Mouse (Mus musculus): ENCODE measurements at regions not wholly inside any gene's neighbourhood (a gene's known extent, or its start where the extent isn't known, plus 50 kb on each side); places are given as distances from the start of the nearest gene placed in this dataset.

GRCm38 (mm10) chr13:107540784-107541634 lies 503.2 kb upstream of the Smim15 start:
- TF ChIP-seq ZNF384 (IDR thresholded peaks at IDR 0.05; ENCODE audit: low read depth, low read length) (no peak), ZC3H11A (IDR thresholded peaks at IDR 0.05; ENCODE audit: borderline replicate concordance, low read depth, low read length) (no peak), CHD2 (IDR thresholded peaks at IDR 0.05; ENCODE audit: low read depth, low read length) (no peak), HCFC1 (IDR thresholded peaks at IDR 0.05; ENCODE audit: borderline replicate concordance, insufficient read depth, low read length) (no peak), MAFK (IDR thresholded peaks at IDR 0.05; ENCODE audit: insufficient read depth, low read depth, low read length) (no peak)
- Histone ChIP-seq H3K4me1 (ENCODE audit: control insufficient read depth in 2 of 2, insufficient read depth in 2 of 2, low read length in 2 of 2, poor library complexity in 1 of 2) (no peaks in the 10 kb centered on the region), H3K4me3 (ENCODE audit: insufficient read depth in 1 of 2, low read depth in 1 of 2, low read length in 2 of 2, poor library complexity in 1 of 2, severe bottlenecking in 1 of 2) (no peak overlapping the region), H3K9me3 (ENCODE audit: control insufficient read depth, insufficient read depth, low read depth, low read length) (no peaks in the 10 kb centered on the region), H3K27ac (ENCODE audit: insufficient read depth, low read depth, low read length, poor library complexity, severe bottlenecking) (no peak overlapping the region), H3K36me3 (ENCODE audit: control insufficient read depth, insufficient read depth, low read length, poor library complexity, severe bottlenecking) (no peaks in the 10 kb centered on the region), H3K9ac (ENCODE audit: insufficient read depth, low read depth, low read length, poor library complexity, severe bottlenecking) (no peak overlapping the region)
- in situ Hi-C loops (cut with MboI; ENCODE audit: low sequenced_read_pairs in 2 of 2, unreplicated experiment in 2 of 2), result no loop called here
- DNase-seq (ENCODE audit: low read depth, low spot score), result no peak

- H3K27ac ChIP-seq (ENCODE audit: insufficient read depth, low read depth, low read length, poor library complexity, severe bottlenecking), result no peak overlapping the region
- in situ Hi-C loops (cut with MboI; ENCODE audit: low sequenced_read_pairs in 2 of 2, unreplicated experiment in 2 of 2), result no loop called here
- TF ChIP-seq CHD2 (IDR thresholded peaks at IDR 0.05; ENCODE audit: low read depth, low read length) (no peak), HCFC1 (IDR thresholded peaks at IDR 0.05; ENCODE audit: borderline replicate concordance, insufficient read depth, low read length) (no peak), ZNF384 (IDR thresholded peaks at IDR 0.05; ENCODE audit: low read depth, low read length) (no peak), ZC3H11A (IDR thresholded peaks at IDR 0.05; ENCODE audit: borderline replicate concordance, low read depth, low read length) (no peak), MAFK (IDR thresholded peaks at IDR 0.05; ENCODE audit: insufficient read depth, low read depth, low read length) (no peak)
- H3K9me3 ChIP-seq (ENCODE audit: control insufficient read depth, insufficient read depth, low read depth, low read length), result no peaks in the 10 kb centered on the region
- H3K36me3 ChIP-seq (ENCODE audit: control insufficient read depth, insufficient read depth, low read length, poor library complexity, severe bottlenecking), result no peaks in the 10 kb centered on the region
- no peak overlapping the region for H3K4me3 ChIP-seq (ENCODE audit: insufficient read depth in 1 of 2, low read depth in 1 of 2, low read length in 2 of 2, poor library complexity in 1 of 2, severe bottlenecking in 1 of 2)
- DNase-seq (ENCODE audit: low read depth, low spot score), result no peak
- H3K9ac ChIP-seq (ENCODE audit: insufficient read depth, low read depth, low read length, poor library complexity, severe bottlenecking), result no peak overlapping the region
- no peaks in the 10 kb centered on the region for H3K4me1 ChIP-seq (ENCODE audit: control insufficient read depth in 2 of 2, insufficient read depth in 2 of 2, low read length in 2 of 2, poor library complexity in 1 of 2)
These were observed 503.9 kb upstream of the Smim15 start for GRCm38 (mm10) chr13:107540305-107540704.

GRCm38 (mm10) chr13:107539867-107540266 lies 504.4 kb upstream of the Smim15 start:
- no peak overlapping the region for H3K4me3 ChIP-seq (ENCODE audit: insufficient read depth in 1 of 2, low read depth in 1 of 2, low read length in 2 of 2, poor library complexity in 1 of 2, severe bottlenecking in 1 of 2)
- H3K4me1 ChIP-seq (ENCODE audit: control insufficient read depth in 2 of 2, insufficient read depth in 2 of 2, low read length in 2 of 2, poor library complexity in 1 of 2), result no peaks in the 10 kb centered on the region
- no peak for DNase-seq (ENCODE audit: low read depth, low spot score)
- no peaks in the 10 kb centered on the region for H3K36me3 ChIP-seq (ENCODE audit: control insufficient read depth, insufficient read depth, low read length, poor library complexity, severe bottlenecking)
- no peaks in the 10 kb centered on the region for H3K9me3 ChIP-seq (ENCODE audit: control insufficient read depth, insufficient read depth, low read depth, low read length)
- in situ Hi-C loops (cut with MboI; ENCODE audit: low sequenced_read_pairs in 2 of 2, unreplicated experiment in 2 of 2), result no loop called here
- no peak overlapping the region for H3K9ac ChIP-seq (ENCODE audit: insufficient read depth, low read depth, low read length, poor library complexity, severe bottlenecking)
- no peak overlapping the region for H3K27ac ChIP-seq (ENCODE audit: insufficient read depth, low read depth, low read length, poor library complexity, severe bottlenecking)
- TF ChIP-seq MAFK (IDR thresholded peaks at IDR 0.05; ENCODE audit: insufficient read depth, low read depth, low read length), result no peak
- TF ChIP-seq ZNF384 (IDR thresholded peaks at IDR 0.05; ENCODE audit: low read depth, low read length), result no peak
- no peak for TF ChIP-seq CHD2 (IDR thresholded peaks at IDR 0.05; ENCODE audit: low read depth, low read length)
- no peak for TF ChIP-seq ZC3H11A (IDR thresholded peaks at IDR 0.05; ENCODE audit: borderline replicate concordance, low read depth, low read length)
- TF ChIP-seq HCFC1 (IDR thresholded peaks at IDR 0.05; ENCODE audit: borderline replicate concordance, insufficient read depth, low read length), result no peak

GRCm38 (mm10) chr13:107539326-107539725 lies 504.9 kb upstream of the Smim15 start:
- TF ChIP-seq HCFC1 (IDR thresholded peaks at IDR 0.05; ENCODE audit: borderline replicate concordance, insufficient read depth, low read length) (no peak), ZNF384 (IDR thresholded peaks at IDR 0.05; ENCODE audit: low read depth, low read length) (no peak), ZC3H11A (IDR thresholded peaks at IDR 0.05; ENCODE audit: borderline replicate concordance, low read depth, low read length) (no peak), MAFK (IDR thresholded peaks at IDR 0.05; ENCODE audit: insufficient read depth, low read depth, low read length) (no peak), CHD2 (IDR thresholded peaks at IDR 0.05; ENCODE audit: low read depth, low read length) (no peak)
- no peaks in the 10 kb centered on the region for H3K9me3 ChIP-seq (ENCODE audit: control insufficient read depth, insufficient read depth, low read depth, low read length)
- H3K4me3 ChIP-seq (ENCODE audit: insufficient read depth in 1 of 2, low read depth in 1 of 2, low read length in 2 of 2, poor library complexity in 1 of 2, severe bottlenecking in 1 of 2), result no peak overlapping the region
- no peak overlapping the region for H3K27ac ChIP-seq (ENCODE audit: insufficient read depth, low read depth, low read length, poor library complexity, severe bottlenecking)
- no peaks in the 10 kb centered on the region for H3K4me1 ChIP-seq (ENCODE audit: control insufficient read depth in 2 of 2, insufficient read depth in 2 of 2, low read length in 2 of 2, poor library complexity in 1 of 2)
- H3K36me3 ChIP-seq (ENCODE audit: control insufficient read depth, insufficient read depth, low read length, poor library complexity, severe bottlenecking), result no peaks in the 10 kb centered on the region
- in situ Hi-C loops (cut with MboI; ENCODE audit: low sequenced_read_pairs in 2 of 2, unreplicated experiment in 2 of 2), result no loop called here
- DNase-seq (ENCODE audit: low read depth, low spot score), result no peak
- no peak overlapping the region for H3K9ac ChIP-seq (ENCODE audit: insufficient read depth, low read depth, low read length, poor library complexity, severe bottlenecking)
